Mouse (Mus musculus) lung, postnatal 0 days (tissue): ENCODE results near the gene Nfkbia.

ENCODE experiments used
- CTCF ChIP-seq: IDR thresholded peaks from 2 replicates; pipeline ENCODE4 v1.5.1; 2016; ENCODE audit warnings: antibody characterized with exemption, mild to moderate bottlenecking
- EP300 ChIP-seq: IDR thresholded peaks from 2 replicates; pipeline ENCODE4 v1.6.1; 2016; ENCODE audit warnings: antibody characterized with exemption, mild to moderate bottlenecking, control low read depth

DNA sequence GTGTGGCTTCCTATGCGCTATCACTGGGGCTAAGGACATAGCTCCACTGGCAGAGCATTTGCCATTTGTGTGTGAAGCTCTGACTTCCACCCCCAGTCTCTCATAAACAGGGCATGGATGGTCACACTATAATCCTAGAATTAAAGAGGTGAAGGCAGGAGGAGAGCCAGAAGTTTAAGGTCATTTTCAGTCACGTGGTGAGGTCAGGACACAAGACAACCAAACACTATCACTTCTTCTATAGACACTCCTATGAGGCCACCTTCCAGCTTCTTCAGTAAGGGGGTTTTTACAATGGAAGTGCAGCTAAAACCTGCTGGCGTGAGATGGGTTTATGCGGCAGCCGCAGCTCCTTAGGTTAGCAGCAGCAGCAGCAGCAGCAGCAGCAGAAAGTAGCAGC, 8.9 kb downstream of the Nfkbia start:
- TF ChIP-seq CTCF = no peak
- no peak for TF ChIP-seq EP300
